Mouse (Mus musculus) kidney, embryonic 16.5 days (tissue): ENCODE results near the gene Ubox5. TPM values are rescaled to one million over a fixed set of nuclear protein-coding genes. Genes with fewer than 3 reads are reported as not detected.

ENCODE experiments used
- ATAC-seq: fragments of 200-750 bp; cut with Nextera tagmentation; 2 replicates; pipeline ENCODE4 v1.8.0; 2017; ENCODE audit warnings: moderate TSS enrichment; ENCODE audit not compliant: low FRiP score, low TSS enrichment
- H3K27ac ChIP-seq: fragments of 300-500 bp; sonication (generic); 2 replicates; pipeline ENCODE4 v1.5.1; 2014; ENCODE audit warnings: low read length
- H3K27me3 ChIP-seq: fragments of 300-500 bp; sonication (generic); 2 replicates; pipeline ENCODE4 v1.6.1; 2014; ENCODE audit warnings: low read length, control low read depth, mixed read lengths; ENCODE audit not compliant: insufficient read depth
- H3K36me3 ChIP-seq: fragments of 300-500 bp; sonication (generic); 2 replicates; pipeline ENCODE4 v1.6.1; 2014; ENCODE audit warnings: low read length, control low read depth, mixed read lengths; ENCODE audit not compliant: insufficient read depth
- H3K4me1 ChIP-seq: fragments of 300-500 bp; sonication (generic); 2 replicates; pipeline ENCODE4 v1.6.1; 2014; ENCODE audit warnings: low read length, control low read depth, mixed read lengths; ENCODE audit not compliant: insufficient read depth
- H3K4me2 ChIP-seq: fragments of 300-500 bp; sonication (generic); replicated peaks from 2 replicates; pipeline ENCODE4 v1.6.1; 2014; ENCODE audit warnings: low read depth, low read length
- H3K4me3 ChIP-seq: fragments of 300-500 bp; sonication (generic); 2 replicates; pipeline ENCODE4 v1.5.1; 2014; ENCODE audit warnings: mild to moderate bottlenecking, low read length
- H3K9ac ChIP-seq: fragments of 300-500 bp; sonication (generic); replicated peaks from 2 replicates; pipeline ENCODE4 v1.6.1; 2014; ENCODE audit warnings: low read length
- H3K9me3 ChIP-seq: fragments of 300-500 bp; sonication (generic); 2 replicates; pipeline ENCODE4 v1.6.1; 2016; ENCODE audit warnings: low read length, control low read depth
- WGBS: fragments of 180-500 bp; shearing (Covaris S2); extraction: QIAGEN DNeasy Blood & Tissue Kit; methylation state at CpG from one replicate; pipeline ENCODE4 v1.1.7; 2014; 5-methylcytosine and 5-hydroxymethylcytosine counted together
- polyA plus RNA-seq: library from polyadenylated mRNA; unstranded; fragments of >200 nt; fragmentation: Nextera tagmentation; extraction: Ambion mirVana; gene quantifications from 2 replicates; pipeline ENCODE4 v1.2.1, GENCODE M21; 2015

The Ubox5 gene
- polyA plus RNA-seq, 1 experiment from 2014 or later: 14.3 TPM

GRCm38 (mm10) chr2:130568921-130569320 is 60.9 kb downstream of the Ubox5 start:
- no peak for ATAC-seq
- H3K4me2 ChIP-seq: no peak overlapping the region
- H3K36me3 ChIP-seq: peaks cover 13% of the 10 kb centered on the region; the same call in 1 of the 2 replicates
- no peak overlapping the region for H3K4me3 ChIP-seq
- H3K9ac ChIP-seq: no peak overlapping the region
- H3K27ac ChIP-seq: no peak overlapping the region
- H3K27me3 ChIP-seq: no peaks in the 10 kb centered on the region
- H3K4me1 ChIP-seq: peaks cover 10% of the 10 kb centered on the region
- WGBS: 80% methylated on average over 4 of the region's 4 CpGs
- H3K9me3 ChIP-seq: no peaks in the 10 kb centered on the region

GRCm38 (mm10) chr2:130564983-130565382 is 64.9 kb downstream of the Ubox5 start:
- ATAC-seq: no peak
- 82% methylated on average over 8 of the region's 8 CpGs for WGBS
- Histone ChIP-seq H3K9me3 (no peaks in the 10 kb centered on the region), H3K27me3 (no peaks in the 10 kb centered on the region), H3K9ac (peak overlapping the region; percentile 89; the same call in 1 of the 2 replicates), H3K36me3 (peaks cover 13% of the 10 kb centered on the region; the same call in 1 of the 2 replicates), H3K4me3 (peak overlapping the region; percentile 91; the same call in 1 of the 2 replicates), H3K27ac (no peak overlapping the region), H3K4me1 (peaks cover 16% of the 10 kb centered on the region), H3K4me2 (peak overlapping the region; percentile 78)

GRCm38 (mm10) chr2:130564063-130564462 is 65.8 kb downstream of the Ubox5 start:
- H3K9ac ChIP-seq: peak overlapping the region; percentile 89
- peak overlapping the region; percentile 91 for H3K4me3 ChIP-seq
- peaks cover 13% of the 10 kb centered on the region; the same call in 1 of the 2 replicates for H3K36me3 ChIP-seq
- peak overlapping the region; percentile 78 for H3K4me2 ChIP-seq
- no peaks in the 10 kb centered on the region for H3K9me3 ChIP-seq
- peaks cover 16% of the 10 kb centered on the region for H3K4me1 ChIP-seq
- no peaks in the 10 kb centered on the region for H3K27me3 ChIP-seq
- H3K27ac ChIP-seq: peak overlapping the region; percentile 41; the same call in 1 of the 2 replicates
- peak; percentile 10; the same call in 1 of the 2 replicates for ATAC-seq
- WGBS: under 1% methylated on average over 23 of the region's 23 CpGs

- Histone ChIP-seq H3K27ac (peak within 1 kb of the TSS; percentile 63), H3K4me2 (peak within 1 kb of the TSS; percentile 78), H3K9me3 (no peaks in the 10 kb centered on the region), H3K4me1 (peaks cover 16% of the 10 kb centered on the region), H3K9ac (peak within 1 kb of the TSS; percentile 89), H3K4me3 (peak within 1 kb of the TSS; percentile 91), H3K27me3 (no peaks in the 10 kb centered on the region), H3K36me3 (peaks cover 16% of the 10 kb centered on the region; the same call in 1 of the 2 replicates)
- peak; percentile 99 for ATAC-seq
- under 1% methylated on average over 61 of the region's 61 CpGs for WGBS
Measured at GRCm38 (mm10) chr2:130563212-130564055, 66.4 kb downstream of the Ubox5 start, which contains the start of gene Mrps26. TSS of gene Mrps26 (plus strand) at chr2:130563742.

GRCm38 (mm10) chr2:130558015-130558414 is 71.8 kb downstream of the Ubox5 start:
- 73% methylated on average over 2 of the region's 2 CpGs for WGBS
- no peak overlapping the region for H3K4me2 ChIP-seq
- no peak for ATAC-seq
- H3K36me3 ChIP-seq: peaks cover 26% of the 10 kb centered on the region
- no peak overlapping the region for H3K27ac ChIP-seq
- H3K9ac ChIP-seq: no peak overlapping the region
- no peaks in the 10 kb centered on the region for H3K27me3 ChIP-seq
- no peak overlapping the region for H3K4me3 ChIP-seq
- no peaks in the 10 kb centered on the region for H3K9me3 ChIP-seq
- peaks cover 5% of the 10 kb centered on the region for H3K4me1 ChIP-seq

GRCm38 (mm10) chr2:130557462-130557861 is 72.4 kb downstream of the Ubox5 start:
- Histone ChIP-seq H3K4me2 (no peak overlapping the region), H3K9me3 (no peaks in the 10 kb centered on the region), H3K4me3 (no peak overlapping the region), H3K27ac (no peak overlapping the region), H3K4me1 (no peaks in the 10 kb centered on the region), H3K9ac (no peak overlapping the region), H3K36me3 (peaks cover 29% of the 10 kb centered on the region), H3K27me3 (no peaks in the 10 kb centered on the region)
- WGBS: 96% methylated on average over 2 of the region's 2 CpGs
- ATAC-seq: no peak

GRCm38 (mm10) chr2:130556292-130556691 is 73.5 kb downstream of the Ubox5 start:
- no peak overlapping the region for H3K4me3 ChIP-seq
- H3K36me3 ChIP-seq: peaks cover 36% of the 10 kb centered on the region
- no peak overlapping the region for H3K4me2 ChIP-seq
- 76% methylated on average over 1 of the region's 1 CpGs for WGBS
- no peak for ATAC-seq
- H3K9me3 ChIP-seq: no peaks in the 10 kb centered on the region
- no peaks in the 10 kb centered on the region for H3K4me1 ChIP-seq
- H3K27me3 ChIP-seq: no peaks in the 10 kb centered on the region
- no peak overlapping the region for H3K27ac ChIP-seq
- no peak overlapping the region for H3K9ac ChIP-seq

- Histone ChIP-seq H3K27ac (no peak overlapping the region), H3K4me2 (no peak overlapping the region), H3K4me1 (no peaks in the 10 kb centered on the region), H3K9ac (no peak overlapping the region), H3K27me3 (no peaks in the 10 kb centered on the region), H3K4me3 (no peak overlapping the region), H3K9me3 (no peaks in the 10 kb centered on the region), H3K36me3 (peaks cover 36% of the 10 kb centered on the region)
- ATAC-seq: no peak
- WGBS: 82% methylated on average over 7 of the region's 7 CpGs
Measured at GRCm38 (mm10) chr2:130554841-130555240, 75.0 kb downstream of the Ubox5 start.

- Histone ChIP-seq H3K27me3 (no peaks in the 10 kb centered on the region), H3K9me3 (no peaks in the 10 kb centered on the region), H3K9ac (no peak overlapping the region), H3K4me1 (no peaks in the 10 kb centered on the region), H3K36me3 (peaks cover 65% of the 10 kb centered on the region), H3K4me3 (no peak overlapping the region), H3K27ac (no peak overlapping the region), H3K4me2 (no peak overlapping the region)
- no peak for ATAC-seq
- WGBS: 86% methylated on average over 8 of the region's 8 CpGs
Measured at GRCm38 (mm10) chr2:130546957-130547356, 82.9 kb downstream of the Ubox5 start.

- Histone ChIP-seq H3K4me2 (no peak overlapping the region), H3K9ac (no peak overlapping the region), H3K27ac (no peak overlapping the region), H3K4me1 (no peaks in the 10 kb centered on the region), H3K9me3 (no peaks in the 10 kb centered on the region), H3K4me3 (no peak overlapping the region), H3K27me3 (no peaks in the 10 kb centered on the region), H3K36me3 (peaks cover 66% of the 10 kb centered on the region)
- ATAC-seq: no peak
- WGBS: 80% methylated on average over 9 of the region's 9 CpGs
Measured at GRCm38 (mm10) chr2:130540266-130540665, 89.6 kb downstream of the Ubox5 start.
